Mouse (Mus musculus) embryonic facial prominence, embryonic 14.5 days (tissue): ENCODE measurements around the gene Cdc42. TPM values are rescaled to one million over a fixed set of nuclear protein-coding genes. Genes with fewer than 3 reads are reported as not detected.

ENCODE experiments used
- ATAC-seq: fragments of 200-750 bp; cut with Nextera tagmentation; 2 replicates; pipeline ENCODE4 v1.8.0; 2017; ENCODE audit warnings: low read depth, moderate number of reproducible peaks, moderate TSS enrichment
- DNase-seq: peaks from one replicate; pipeline ENCODE4 v3.0.0-alpha.2; 2015; ENCODE audit warnings: low spot score
- H3K27ac ChIP-seq: fragments of 300-500 bp; sonication (generic); replicated peaks from 2 replicates; pipeline ENCODE4 v1.5.1; 2014; ENCODE audit warnings: low read depth, mild to moderate bottlenecking, low read length, moderate library complexity
- H3K27me3 ChIP-seq: fragments of 300-500 bp; sonication (generic); replicated peaks from 2 replicates; pipeline ENCODE4 v1.6.1; 2014; ENCODE audit warnings: low read length; ENCODE audit not compliant: control insufficient read depth, insufficient read depth
- H3K36me3 ChIP-seq: fragments of 300-500 bp; sonication (generic); 2 replicates; pipeline ENCODE4 v1.6.1; 2014; ENCODE audit warnings: low read length, mixed read lengths; ENCODE audit not compliant: control insufficient read depth, insufficient read depth
- H3K4me1 ChIP-seq: fragments of 300-500 bp; sonication (generic); 2 replicates; pipeline ENCODE4 v1.6.1; 2014; ENCODE audit warnings: antibody characterized with exemption, low read length; ENCODE audit not compliant: control insufficient read depth, insufficient read depth
- H3K4me2 ChIP-seq: fragments of 300-500 bp; sonication (generic); 2 replicates; pipeline ENCODE4 v1.6.1; 2014; ENCODE audit warnings: low read depth, mild to moderate bottlenecking, low read length, moderate library complexity, mixed read lengths
- H3K4me3 ChIP-seq: fragments of 300-500 bp; sonication (generic); 2 replicates; pipeline ENCODE4 v1.5.1; 2014; ENCODE audit warnings: low read depth, mild to moderate bottlenecking, low read length
- H3K9ac ChIP-seq: fragments of 300-500 bp; sonication (generic); 2 replicates; pipeline ENCODE4 v1.6.1; 2014; ENCODE audit warnings: low read depth, mild to moderate bottlenecking, low read length, moderate library complexity, mixed read lengths
- H3K9me3 ChIP-seq: fragments of 300-500 bp; sonication (generic); 2 replicates; pipeline ENCODE4 v1.6.1; 2016; ENCODE audit warnings: low read length; ENCODE audit not compliant: control insufficient read depth
- WGBS: fragments of 180-500 bp; shearing (Covaris S2); extraction: QIAGEN DNeasy Blood & Tissue Kit; methylation state at CpG from one replicate; pipeline ENCODE4 v1.1.7; 2014; 5-methylcytosine and 5-hydroxymethylcytosine counted together
- polyA plus RNA-seq: library from polyadenylated mRNA; unstranded; fragments of >200 nt; fragmentation: Nextera tagmentation; extraction: Ambion mirVana; gene quantifications from 2 replicates; pipeline ENCODE4 v1.2.1, GENCODE M21; 2014

The Cdc42 gene
- polyA plus RNA-seq, 1 experiment from 2014 or later, result 714 TPM

DNA sequence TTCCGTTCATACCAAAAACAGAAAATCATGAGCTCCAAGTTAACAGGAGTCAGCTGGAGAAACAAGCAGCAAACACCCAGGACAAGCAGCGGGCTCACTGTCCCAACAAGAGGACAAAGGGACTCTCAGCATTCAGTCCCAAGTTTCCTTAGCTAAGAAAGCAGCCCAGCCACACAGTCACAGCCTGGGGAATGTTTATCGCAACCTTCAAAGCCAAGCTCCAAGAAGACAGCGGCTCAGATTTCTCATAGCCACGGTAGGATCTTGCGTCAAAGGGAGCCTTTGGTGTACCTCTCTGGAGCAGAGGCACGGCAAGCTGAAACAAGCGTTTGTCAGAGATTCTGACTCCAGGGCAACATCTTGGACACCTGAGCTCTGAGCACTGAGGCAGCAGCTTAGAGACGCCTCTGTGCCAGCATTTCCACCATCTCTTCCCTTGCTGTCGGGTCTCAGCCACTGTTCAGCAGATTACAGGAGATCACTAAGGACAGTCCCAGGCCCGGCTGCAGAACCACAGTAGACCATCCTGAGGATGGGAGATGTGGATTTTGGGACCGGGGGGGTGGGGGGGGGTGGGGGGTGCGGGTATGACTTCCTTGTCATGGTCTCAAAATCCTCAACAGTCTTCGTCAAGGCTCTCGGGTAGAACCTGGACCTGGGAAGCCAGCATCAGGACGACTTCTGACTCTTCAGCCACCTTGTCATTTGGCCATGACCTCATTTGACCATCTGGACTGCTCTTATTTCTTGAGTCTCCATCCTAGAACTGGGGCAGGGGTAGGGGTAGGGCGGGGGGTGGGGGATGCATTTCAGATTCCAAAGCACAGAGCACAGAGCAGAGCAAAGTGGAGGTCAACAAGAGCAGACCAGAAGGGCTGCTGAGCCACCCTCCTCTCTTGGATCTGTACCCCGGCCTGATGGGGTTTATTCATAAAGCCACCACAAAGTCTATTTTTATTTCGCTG lies 18.1 kb upstream of the Cdc42 start:
- Histone ChIP-seq H3K9me3 (no peaks in the 10 kb centered on the region), H3K4me1 (peaks cover 9% of the 10 kb centered on the region; the same call in 1 of the 2 replicates), H3K27me3 (no peaks in the 10 kb centered on the region), H3K4me3 (no peak overlapping the region), H3K36me3 (no peaks in the 10 kb centered on the region), H3K9ac (0 out of 2 replicates have a peak overlapping the region, but pooled peaks have one; percentile 34), H3K27ac (peak overlapping the region; percentile 72), H3K4me2 (peak overlapping the region; percentile 18; the same call in 1 of the 2 replicates)
- DNase-seq (peak; percentile 87), ATAC-seq (peak; percentile 88)
- WGBS, result 31% methylated on average over 19 of the region's 19 CpGs

DNA sequence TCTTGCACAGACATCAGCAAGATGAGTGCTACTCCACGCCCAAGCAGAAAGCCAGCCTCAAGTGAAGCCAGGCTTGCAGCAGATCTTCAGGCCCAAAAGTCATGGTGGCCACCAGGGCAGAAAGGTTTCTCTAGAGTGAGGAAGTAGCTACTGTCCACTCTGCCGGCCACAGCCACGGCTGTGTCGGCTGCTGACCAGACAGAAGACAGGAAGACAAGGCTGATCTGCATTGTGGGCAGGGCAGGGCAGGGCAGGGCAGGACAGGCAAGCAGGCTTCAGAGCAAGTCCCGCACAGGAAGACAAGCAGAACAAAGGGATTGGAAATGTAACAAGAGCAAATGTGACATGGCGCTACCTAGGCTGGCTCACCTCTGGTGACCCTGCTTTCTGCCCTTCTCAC lies 16.2 kb upstream of the Cdc42 start:
- 51% methylated on average over 6 of the region's 6 CpGs for WGBS
- no peaks in the 10 kb centered on the region for H3K36me3 ChIP-seq
- DNase-seq, result no peak

DNA sequence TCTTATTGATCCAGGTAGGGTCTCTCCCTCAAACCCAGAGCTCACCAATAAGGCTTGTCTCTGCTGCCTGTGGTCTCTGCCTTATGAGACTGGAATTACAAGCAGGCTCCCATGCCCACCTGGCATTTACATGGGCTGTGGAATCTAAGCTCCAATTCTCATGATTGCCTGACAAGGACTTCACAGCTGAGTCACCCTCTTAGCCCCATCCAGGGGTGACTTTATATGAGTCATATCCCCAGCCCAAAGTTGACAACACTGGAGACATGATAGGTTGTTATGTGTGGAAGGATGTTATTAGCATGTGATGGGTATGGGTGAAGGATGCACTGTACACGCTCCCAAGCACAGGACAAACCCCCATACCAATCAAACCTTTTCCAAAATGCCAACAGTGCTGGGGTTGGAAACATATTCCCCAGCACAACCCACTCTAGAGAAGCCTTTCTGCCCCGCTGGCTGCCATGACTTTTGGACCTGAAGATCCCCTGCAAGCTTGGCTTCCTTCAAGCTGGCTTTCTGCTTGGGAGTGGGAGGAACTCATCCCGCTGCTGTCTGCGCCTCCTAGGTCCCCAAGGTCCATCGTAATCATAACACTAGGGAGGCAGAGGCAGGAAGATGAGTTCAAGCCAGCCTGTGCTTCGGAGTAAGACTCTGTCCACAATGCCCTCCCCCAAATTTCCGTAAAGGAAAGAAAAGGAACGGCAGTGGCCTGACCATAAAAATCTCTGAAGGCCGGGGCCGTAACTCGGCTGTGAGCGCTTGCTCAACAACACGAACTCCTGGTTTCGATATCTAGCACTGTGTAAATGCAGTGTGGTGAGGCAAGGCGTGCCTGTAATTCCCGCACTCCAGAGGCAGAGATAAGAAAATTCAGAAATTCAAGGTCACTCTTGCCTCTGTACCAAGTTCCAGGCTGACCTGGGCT lies 14.3 kb upstream of the Cdc42 start:
- Histone ChIP-seq H3K9me3 (no peaks in the 10 kb centered on the region), H3K9ac (no peak overlapping the region), H3K4me2 (no peak overlapping the region), H3K4me3 (no peak overlapping the region), H3K36me3 (no peaks in the 10 kb centered on the region), H3K4me1 (peaks cover 14% of the 10 kb centered on the region), H3K27me3 (no peaks in the 10 kb centered on the region), H3K27ac (no peak overlapping the region)
- DNase-seq (no peak), ATAC-seq (no peak)
- 85% methylated on average over 16 of the region's 16 CpGs for WGBS

More for the DNA sequence above, 16.2 kb upstream of the Cdc42 start:
- H3K27ac ChIP-seq, result no peak overlapping the region
- H3K4me1 ChIP-seq, result peaks cover 9% of the 10 kb centered on the region; the same call in 1 of the 2 replicates
- no peak overlapping the region for H3K9ac ChIP-seq
- no peak overlapping the region for H3K4me2 ChIP-seq
- H3K27me3 ChIP-seq, result no peaks in the 10 kb centered on the region
- no peaks in the 10 kb centered on the region for H3K9me3 ChIP-seq
- no peak overlapping the region for H3K4me3 ChIP-seq
- no peak for ATAC-seq

DNA sequence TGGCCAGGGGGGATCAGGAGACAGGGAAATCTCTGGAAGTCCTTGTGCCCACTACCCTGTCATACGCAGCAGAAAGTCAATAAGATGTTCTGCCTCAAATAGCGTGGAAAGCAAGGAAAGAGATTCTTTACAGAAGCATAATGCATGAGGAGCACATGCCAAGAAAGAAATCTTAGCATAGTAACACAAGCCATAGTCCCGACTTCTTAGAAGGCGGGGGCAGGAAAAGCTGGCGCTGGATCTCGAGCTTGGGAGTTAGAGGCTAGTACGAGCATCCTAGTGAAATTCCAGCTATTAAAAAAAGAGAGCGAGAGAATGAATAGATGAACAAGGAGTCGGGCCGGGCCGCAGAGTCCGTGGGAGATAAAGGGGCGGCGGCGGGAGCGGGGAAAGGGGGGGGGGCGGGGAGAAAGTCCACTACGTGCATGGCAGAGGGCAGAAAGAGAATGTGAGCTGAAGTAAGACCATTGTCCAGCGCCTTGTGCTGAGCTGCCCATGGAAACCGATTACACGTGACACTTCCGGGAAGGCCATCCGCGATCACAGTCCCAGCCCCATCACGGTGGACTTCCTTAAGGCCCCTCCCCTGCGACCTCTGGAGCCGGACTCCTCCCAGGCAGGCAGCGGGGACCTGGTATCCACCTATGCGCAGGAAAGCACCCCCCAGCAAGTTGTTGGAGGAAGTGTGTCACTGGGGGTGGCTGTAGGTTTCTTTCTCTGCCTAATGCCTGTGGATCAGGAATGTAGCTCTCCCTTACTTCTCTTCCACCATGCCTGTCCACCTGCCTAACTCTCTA lies 12.6 kb upstream of the Cdc42 start:
- Histone ChIP-seq H3K4me1 (peaks cover 6% of the 10 kb centered on the region), H3K9ac (peak overlapping the region; percentile 64), H3K4me2 (peak overlapping the region; percentile 61), H3K4me3 (peak overlapping the region; percentile 35), H3K27me3 (no peaks in the 10 kb centered on the region), H3K36me3 (no peaks in the 10 kb centered on the region), H3K9me3 (no peaks in the 10 kb centered on the region), H3K27ac (no peak overlapping the region; the same call in 1 of the 2 replicates)
- DNase-seq, result peak; percentile 72
- 7% methylated on average over 22 of the region's 29 CpGs for WGBS
- peak; percentile 60 for ATAC-seq

DNA sequence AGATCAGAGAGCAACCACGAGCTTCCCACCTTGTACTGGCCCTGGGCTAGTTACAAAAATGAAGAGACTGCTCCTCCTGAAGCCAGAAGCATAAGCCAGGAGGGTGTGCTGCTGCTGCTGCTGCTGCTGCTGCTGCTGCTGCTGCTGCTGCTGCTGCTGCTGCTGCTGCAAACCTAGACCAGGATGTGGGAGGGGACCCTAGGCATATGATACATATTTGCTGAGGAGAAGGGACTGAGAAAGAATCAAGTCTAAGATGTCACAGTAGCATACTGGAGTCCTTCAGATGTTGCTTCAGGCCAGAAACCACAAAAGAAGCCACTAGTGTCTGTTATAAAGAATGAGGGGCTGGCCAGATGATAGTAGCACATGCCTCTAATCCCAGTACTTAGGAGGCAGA lies 10.7 kb upstream of the Cdc42 start:
- H3K4me2 ChIP-seq, result peak overlapping the region; percentile 1; the same call in 1 of the 2 replicates
- 14% methylated on average over 1 of the region's 1 CpGs for WGBS
- no peak overlapping the region for H3K9ac ChIP-seq
- H3K4me3 ChIP-seq, result no peak overlapping the region
- DNase-seq (no peak), ATAC-seq (no peak)
- no peaks in the 10 kb centered on the region for H3K9me3 ChIP-seq
- H3K27me3 ChIP-seq, result no peaks in the 10 kb centered on the region
- H3K4me1 ChIP-seq, result peaks cover 5% of the 10 kb centered on the region; the same call in 1 of the 2 replicates
- H3K27ac ChIP-seq, result peak overlapping the region; percentile 39; the same call in 1 of the 2 replicates
- no peaks in the 10 kb centered on the region for H3K36me3 ChIP-seq

DNA sequence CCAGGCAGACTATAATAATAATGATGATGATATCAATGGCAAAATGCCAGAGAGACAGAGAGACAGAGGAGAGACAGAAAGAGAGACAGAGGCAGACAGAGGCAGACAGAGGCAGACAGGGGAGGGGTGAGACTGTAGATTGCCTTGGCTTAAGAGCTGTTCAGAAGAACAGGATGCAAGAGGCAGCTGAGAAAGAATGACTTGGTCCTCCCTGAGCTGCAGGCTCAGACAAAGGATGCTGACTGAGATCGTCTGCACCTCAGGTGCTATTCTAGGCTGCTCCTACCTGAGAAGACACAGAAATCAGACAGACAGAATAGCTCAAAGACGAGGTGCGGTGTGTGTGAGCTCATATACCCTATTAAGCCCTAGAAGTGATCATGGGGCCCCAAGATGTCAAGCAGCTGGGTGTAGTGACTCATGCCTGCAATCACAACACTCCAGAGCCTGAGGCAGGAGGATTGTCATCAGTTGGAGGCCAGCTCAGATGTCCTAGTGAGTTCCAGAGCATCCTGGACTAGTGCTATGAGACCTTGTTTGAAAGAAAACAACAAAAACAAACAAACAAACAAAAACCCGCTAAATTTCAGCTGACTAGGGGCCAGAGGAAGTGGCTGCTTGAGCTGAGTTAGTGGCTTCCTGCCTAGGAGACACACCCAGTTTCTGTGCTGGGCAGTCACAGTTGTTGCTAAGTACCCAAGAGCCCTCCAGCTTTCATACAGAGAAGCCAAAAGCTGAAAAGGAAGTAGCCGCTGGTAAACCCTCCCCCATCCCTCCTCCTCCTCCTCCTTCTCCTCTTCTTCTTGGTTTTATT lies 10.0 kb upstream of the Cdc42 start:
- Histone ChIP-seq H3K9me3 (no peaks in the 10 kb centered on the region), H3K27ac (peak overlapping the region; percentile 39; the same call in 1 of the 2 replicates), H3K9ac (no peak overlapping the region), H3K27me3 (no peaks in the 10 kb centered on the region), H3K4me3 (no peak overlapping the region), H3K4me2 (peak overlapping the region; percentile 1; the same call in 1 of the 2 replicates), H3K4me1 (peaks cover 5% of the 10 kb centered on the region; the same call in 1 of the 2 replicates), H3K36me3 (no peaks in the 10 kb centered on the region)
- ATAC-seq, result no peak
- 27% methylated on average over 5 of the region's 5 CpGs for WGBS
- DNase-seq, result peak; percentile 65

DNA sequence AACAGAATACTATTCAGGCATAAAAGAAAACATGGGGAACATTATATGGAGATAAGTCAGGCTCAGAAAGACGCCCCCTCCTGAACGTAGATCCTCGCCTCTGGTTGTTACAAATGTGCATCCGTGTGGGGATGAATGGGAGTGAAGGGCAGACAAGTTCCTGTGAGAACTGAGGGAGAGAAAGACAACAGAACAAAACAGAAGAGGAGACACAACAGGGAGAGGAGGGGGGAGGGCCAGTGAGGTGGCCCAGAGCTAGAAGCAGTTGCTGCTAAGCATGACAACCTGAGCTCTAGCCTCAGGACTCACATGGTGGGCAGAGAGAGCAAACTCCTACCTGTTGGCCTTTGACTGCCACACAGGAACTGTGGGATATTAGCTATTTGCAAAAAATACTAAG lies 8.6 kb upstream of the Cdc42 start:
- Histone ChIP-seq H3K27ac (no peak overlapping the region), H3K9ac (no peak overlapping the region), H3K36me3 (no peaks in the 10 kb centered on the region), H3K9me3 (no peaks in the 10 kb centered on the region), H3K27me3 (no peaks in the 10 kb centered on the region), H3K4me1 (peaks cover 5% of the 10 kb centered on the region; the same call in 1 of the 2 replicates), H3K4me3 (no peak overlapping the region), H3K4me2 (no peak overlapping the region)
- DNase-seq, result no peak
- no peak for ATAC-seq
- WGBS, result 95% methylated on average over 4 of the region's 4 CpGs
